Mouse (Mus musculus) myocyte (in vitro differentiated cells): ENCODE measurements around the gene Hipk2. TPM values are rescaled to one million over a fixed set of nuclear protein-coding genes. Genes with fewer than 3 reads are reported as not detected.

Experiments used
- H3K27me3 ChIP-seq: one replicate; pipeline ENCODE4 v1.6.1; 2011; ENCODE audit not compliant: control insufficient read depth, insufficient read depth, insufficient read length
- H3K36me3 ChIP-seq: one replicate; pipeline ENCODE4 v1.6.1; 2011; ENCODE audit not compliant: control insufficient read depth, insufficient read depth
- H3K4me2 ChIP-seq: one replicate; pipeline ENCODE4 v1.6.1; 2011; ENCODE audit warnings: low read depth, control low read depth
- H3K4me3 ChIP-seq: one replicate; pipeline ENCODE4 v1.5.1; 2011; ENCODE audit warnings: mild to moderate bottlenecking, control low read depth, moderate library complexity
- H3K79me2 ChIP-seq: one replicate; pipeline ENCODE4 v1.6.1; 2011; ENCODE audit not compliant: control insufficient read depth, insufficient read depth
- H3ac ChIP-seq: one replicate; pipeline ENCODE4 v1.6.1; 2011; ENCODE audit not compliant: control insufficient read depth, insufficient read length
- CEBPB ChIP-seq: IDR thresholded peaks from 2 replicates; pipeline ENCODE4 v1.6.1; 2011; ENCODE audit warnings: mild to moderate bottlenecking, moderate library complexity; ENCODE audit not compliant: poor library complexity, insufficient read depth, severe bottlenecking
- E2F4 ChIP-seq: IDR thresholded peaks from one replicate; pipeline ENCODE4 v1.6.1; 2011; ENCODE audit warnings: mild to moderate bottlenecking, control low read depth, moderate library complexity; ENCODE audit not compliant: insufficient read depth
- MAX ChIP-seq: IDR thresholded peaks from one replicate; pipeline ENCODE4 v1.6.1; 2011; ENCODE audit warnings: low read depth, mild to moderate bottlenecking, control low read depth
- MYOD1 ChIP-seq, 3 experiments: IDR thresholded peaks; one replicate each; pipeline ENCODE4 v1.6.1; 2011; ENCODE audit warnings: control low read depth in 2 of 3, low read depth in 2 of 3, mild to moderate bottlenecking in 2 of 3, moderate library complexity in 1 of 3; ENCODE audit not compliant: insufficient read length in 2 of 3, control insufficient read depth in 1 of 3
- MYOG ChIP-seq, 3 experiments: IDR thresholded peaks; one replicate each; pipeline ENCODE4 v1.6.1; 2011; ENCODE audit warnings: control low read depth in 2 of 3, low read depth in 2 of 3, mild to moderate bottlenecking in 2 of 3; ENCODE audit not compliant: insufficient read length in 2 of 3, control insufficient read depth in 1 of 3, insufficient read depth in 1 of 3
- POLR2A ChIP-seq: IDR thresholded peaks from one replicate; pipeline ENCODE4 v1.6.1; 2011; ENCODE audit warnings: low read depth, mild to moderate bottlenecking, control low read depth, moderate library complexity; ENCODE audit not compliant: insufficient read length
- POLR2AphosphoS2 ChIP-seq: IDR thresholded peaks from one replicate; pipeline ENCODE4 v1.6.1; 2011; ENCODE audit warnings: low read depth, control low read depth; ENCODE audit not compliant: insufficient read length
- REST ChIP-seq: IDR thresholded peaks from one replicate; pipeline ENCODE4 v1.6.1; 2011; ENCODE audit warnings: mild to moderate bottlenecking, control low read depth, moderate library complexity; ENCODE audit not compliant: insufficient read depth, insufficient read length
- SRF ChIP-seq: IDR thresholded peaks from one replicate; pipeline ENCODE4 v1.6.1; 2011; ENCODE audit warnings: low read depth; ENCODE audit not compliant: control insufficient read depth, insufficient read length
- TCF12 ChIP-seq: IDR thresholded peaks from one replicate; pipeline ENCODE4 v1.6.1; 2011; ENCODE audit warnings: mild to moderate bottlenecking, control low read depth; ENCODE audit not compliant: poor library complexity, insufficient read depth, severe bottlenecking
- TCF3 ChIP-seq: IDR thresholded peaks from one replicate; pipeline ENCODE4 v1.6.1; 2011; ENCODE audit warnings: low read depth, control low read depth; ENCODE audit not compliant: insufficient read length
- USF1 ChIP-seq: IDR thresholded peaks from one replicate; pipeline ENCODE4 v1.6.1; 2011; ENCODE audit warnings: low read depth, mild to moderate bottlenecking, control low read depth, moderate library complexity
- polyA plus RNA-seq: library from polyadenylated mRNA; unstranded; fragments of >200 nt; fragmentation: generic; extraction: Trizol; gene quantifications from one replicate; pipeline ENCODE4 v1.2.1, GENCODE M21; 2012; ENCODE audit warnings: missing spikeins

The Hipk2 gene
- polyA plus RNA-seq, 1 experiment: 11.3 TPM

GRCm38 (mm10) chr6:38921810-38922116 lies 45.8 kb upstream of the Hipk2 start:
- Histone ChIP-seq H3K79me2 (no peaks in the 10 kb centered on the region), H3K36me3 (no peaks in the 10 kb centered on the region), H3K4me2 (no peak overlapping the region), H3K27me3 (no peaks in the 10 kb centered on the region), H3ac (no peak overlapping the region), H3K4me3 (no peak overlapping the region)
- TF ChIP-seq E2F4 (no peak), POLR2AphosphoS2 (no peak), USF1 (no peak), CEBPB (no peak), TCF3 (no peak), REST (no peak), SRF (no peak), MYOD1 (IDR thresholded peaks at IDR 0.05; ENCODE audit: control insufficient read depth in 1 of 3, insufficient read length in 2 of 3, low read depth in 2 of 3) (no peak), POLR2A (no peak), MAX (no peak), TCF12 (no peak), MYOG (IDR thresholded peaks at IDR 0.05; ENCODE audit: control insufficient read depth in 1 of 3, insufficient read depth in 1 of 3, insufficient read length in 2 of 3, low read depth in 2 of 3) (no peak)

- TF ChIP-seq MYOD1 (IDR thresholded peaks at IDR 0.05; ENCODE audit: control insufficient read depth in 1 of 3, insufficient read length in 2 of 3, low read depth in 2 of 3): peak in 2 of 3 experiments; percentile 37 to 68
- peak; percentile 52 for TF ChIP-seq TCF12
- peak in 2 of 3 experiments; percentile 46 to 57 for TF ChIP-seq MYOG (IDR thresholded peaks at IDR 0.05; ENCODE audit: control insufficient read depth in 1 of 3, insufficient read depth in 1 of 3, insufficient read length in 2 of 3, low read depth in 2 of 3)
- no peak for TF ChIP-seq REST
- TF ChIP-seq SRF: no peak
- no peak overlapping the region for H3K4me2 ChIP-seq
- H3K79me2 ChIP-seq: no peaks in the 10 kb centered on the region
- no peaks in the 10 kb centered on the region for H3K36me3 ChIP-seq
- H3K27me3 ChIP-seq: no peaks in the 10 kb centered on the region
- H3K4me3 ChIP-seq: no peak overlapping the region
- H3ac ChIP-seq: no peak overlapping the region
Measured at GRCm38 (mm10) chr6:38921095-38921809, 45.3 kb upstream of the Hipk2 start.

GRCm38 (mm10) chr6:38920141-38920540 lies 44.2 kb upstream of the Hipk2 start:
- Histone ChIP-seq H3ac (no peak overlapping the region), H3K4me2 (no peak overlapping the region), H3K36me3 (no peaks in the 10 kb centered on the region), H3K27me3 (no peaks in the 10 kb centered on the region), H3K79me2 (no peaks in the 10 kb centered on the region), H3K4me3 (no peak overlapping the region)
- no peak for TF ChIP-seq E2F4
- no peak for TF ChIP-seq USF1
- no peak for TF ChIP-seq CEBPB
- no peak for TF ChIP-seq REST
- TF ChIP-seq POLR2A: no peak
- no peak for TF ChIP-seq SRF
- TF ChIP-seq TCF12: no peak
- TF ChIP-seq MYOG (IDR thresholded peaks at IDR 0.05; ENCODE audit: control insufficient read depth in 1 of 3, insufficient read depth in 1 of 3, insufficient read length in 2 of 3, low read depth in 2 of 3): no peak
- no peak for TF ChIP-seq MYOD1 (IDR thresholded peaks at IDR 0.05; ENCODE audit: control insufficient read depth in 1 of 3, insufficient read length in 2 of 3, low read depth in 2 of 3)
- no peak for TF ChIP-seq POLR2AphosphoS2
- TF ChIP-seq TCF3: no peak
- TF ChIP-seq MAX: no peak

- Histone ChIP-seq H3K4me3 (no peak overlapping the region), H3ac (no peak overlapping the region), H3K36me3 (no peaks in the 10 kb centered on the region), H3K4me2 (no peak overlapping the region), H3K27me3 (no peaks in the 10 kb centered on the region), H3K79me2 (no peaks in the 10 kb centered on the region)
- TF ChIP-seq POLR2AphosphoS2 (no peak), CEBPB (no peak), MYOD1 (IDR thresholded peaks at IDR 0.05; ENCODE audit: control insufficient read depth in 1 of 3, insufficient read length in 2 of 3, low read depth in 2 of 3) (no peak), E2F4 (no peak), REST (no peak), SRF (no peak), MAX (no peak), POLR2A (no peak), MYOG (IDR thresholded peaks at IDR 0.05; ENCODE audit: control insufficient read depth in 1 of 3, insufficient read depth in 1 of 3, insufficient read length in 2 of 3, low read depth in 2 of 3) (no peak), TCF12 (no peak), TCF3 (no peak), USF1 (no peak)
Measured at GRCm38 (mm10) chr6:38919135-38919740, 43.3 kb upstream of the Hipk2 start.
